Mouse (Mus musculus): ENCODE results near the gene Bcan. TPM values are rescaled to one million over a fixed set of nuclear protein-coding genes. Genes with fewer than 3 reads are reported as not detected.
A peak's percentile ranks its signal among the peaks of the same experiment; 100 is the strongest.

The Bcan gene
- polyA plus RNA-seq, 1 experiment from 2014 or later, result 0.15 TPM

GRCm38 (mm10) chr3:87949266-87949954, 50.6 kb downstream of the Bcan start:
- H3K4me3 ChIP-seq, result peak overlapping the region; percentile 44; the same call in 1 of the 2 replicates
- ATAC-seq (ENCODE audit: insufficient number of reproducible peaks, low FRiP score), result no peak; the same call in 1 of the 2 replicates
- no peak overlapping the region for H3K9ac ChIP-seq

GRCm38 (mm10) chr3:87948378-87949265, 51.4 kb downstream of the Bcan start, which contains the start of gene Crabp2:
Gene Crabp2 (plus strand): TSS chr3:87948666.
- H3K4me2 ChIP-seq, result peak within 1 kb of the TSS; percentile 79
- H3K9ac ChIP-seq, result peak within 1 kb of the TSS; percentile 74
- no peak within 1 kb of the TSS for H3K27ac ChIP-seq (ENCODE audit: poor library complexity, severe bottlenecking)
- peak within 1 kb of the TSS; percentile 44 for H3K4me3 ChIP-seq
- WGBS, result 2% methylated on average over 35 of the region's 35 CpGs
- ATAC-seq (ENCODE audit: insufficient number of reproducible peaks, low FRiP score), result no peak
- H3K4me1 ChIP-seq (replicated peaks), result peaks cover 76% of the 10 kb centered on the region
- peaks cover 70% of the 10 kb centered on the region for H3K27me3 ChIP-seq (replicated peaks)
- no peaks in the 10 kb centered on the region for H3K9me3 ChIP-seq (replicated peaks)
- H3K36me3 ChIP-seq, result no peaks in the 10 kb centered on the region

More at GRCm38 (mm10) chr3:87949266-87949954, 50.6 kb downstream of the Bcan start:
- 15% methylated on average over 16 of the region's 16 CpGs for WGBS
- Histone ChIP-seq H3K4me2 (peak overlapping the region; percentile 79), H3K36me3 (no peaks in the 10 kb centered on the region), H3K27ac (ENCODE audit: poor library complexity, severe bottlenecking) (no peak overlapping the region), H3K27me3 (replicated peaks) (peaks cover 70% of the 10 kb centered on the region), H3K9me3 (replicated peaks) (no peaks in the 10 kb centered on the region), H3K4me1 (replicated peaks) (peaks cover 74% of the 10 kb centered on the region)

GRCm38 (mm10) chr3:87947811-87948199, 52.2 kb downstream of the Bcan start:
- peaks cover 70% of the 10 kb centered on the region for H3K27me3 ChIP-seq (replicated peaks)
- peaks cover 73% of the 10 kb centered on the region for H3K4me1 ChIP-seq (replicated peaks)
- no peaks in the 10 kb centered on the region for H3K9me3 ChIP-seq (replicated peaks)
- peak overlapping the region; percentile 79 for H3K4me2 ChIP-seq
- no peak for ATAC-seq (ENCODE audit: insufficient number of reproducible peaks, low FRiP score)
- H3K9ac ChIP-seq, result peak overlapping the region; percentile 74
- no peak overlapping the region for H3K27ac ChIP-seq (ENCODE audit: poor library complexity, severe bottlenecking)
- peak overlapping the region; percentile 44 for H3K4me3 ChIP-seq
- 0 out of 2 replicates have a peak, but pooled peaks cover 2% of the 10 kb centered on the region for H3K36me3 ChIP-seq
- WGBS, result 0% methylated on average over 17 of the region's 17 CpGs

- Histone ChIP-seq H3K9me3 (replicated peaks) (no peaks in the 10 kb centered on the region), H3K4me2 (peak overlapping the region; percentile 79), H3K4me3 (peak overlapping the region; percentile 44), H3K9ac (peak overlapping the region; percentile 74), H3K4me1 (replicated peaks) (peaks cover 67% of the 10 kb centered on the region), H3K27me3 (replicated peaks) (peaks cover 70% of the 10 kb centered on the region), H3K27ac (ENCODE audit: poor library complexity, severe bottlenecking) (no peak overlapping the region), H3K36me3 (peaks cover 7% of the 10 kb centered on the region)
- 5% methylated on average over 26 of the region's 26 CpGs for WGBS
- no peak for ATAC-seq (ENCODE audit: insufficient number of reproducible peaks, low FRiP score)
Measured at GRCm38 (mm10) chr3:87947056-87947810, 52.8 kb downstream of the Bcan start.

GRCm38 (mm10) chr3:87946541-87946860, 53.5 kb downstream of the Bcan start:
- Histone ChIP-seq H3K27me3 (replicated peaks) (peaks cover 66% of the 10 kb centered on the region), H3K4me1 (replicated peaks) (peaks cover 60% of the 10 kb centered on the region)

GRCm38 (mm10) chr3:87945781-87946540, 54.1 kb downstream of the Bcan start:
- Histone ChIP-seq H3K9ac (no peak overlapping the region), H3K9me3 (replicated peaks) (no peaks in the 10 kb centered on the region), H3K27ac (ENCODE audit: poor library complexity, severe bottlenecking) (no peak overlapping the region), H3K4me1 (replicated peaks) (peaks cover 60% of the 10 kb centered on the region), H3K4me2 (no peak overlapping the region), H3K36me3 (peaks cover 20% of the 10 kb centered on the region), H3K4me3 (no peak overlapping the region), H3K27me3 (replicated peaks) (peaks cover 60% of the 10 kb centered on the region)
- WGBS, result 43% methylated on average over 12 of the region's 12 CpGs
- no peak for ATAC-seq (ENCODE audit: insufficient number of reproducible peaks, low FRiP score)

More at GRCm38 (mm10) chr3:87946541-87946860, 53.5 kb downstream of the Bcan start:
- peaks cover 14% of the 10 kb centered on the region for H3K36me3 ChIP-seq
- 54% methylated on average over 1 of the region's 1 CpGs for WGBS
- H3K4me2 ChIP-seq, result peak overlapping the region; percentile 79; the same call in 1 of the 2 replicates
- H3K27ac ChIP-seq (ENCODE audit: poor library complexity, severe bottlenecking), result no peak overlapping the region
- H3K4me3 ChIP-seq, result no peak overlapping the region
- H3K9me3 ChIP-seq (replicated peaks), result no peaks in the 10 kb centered on the region
- ATAC-seq (ENCODE audit: insufficient number of reproducible peaks, low FRiP score), result no peak
- H3K9ac ChIP-seq, result no peak overlapping the region

GRCm38 (mm10) chr3:87944838-87945600, 55.0 kb downstream of the Bcan start:
- peak; percentile 81 for ATAC-seq (ENCODE audit: insufficient number of reproducible peaks, low FRiP score)
- peaks cover 55% of the 10 kb centered on the region for H3K4me1 ChIP-seq (replicated peaks)
- peak overlapping the region; percentile 39; the same call in 1 of the 2 replicates for H3K27ac ChIP-seq (ENCODE audit: poor library complexity, severe bottlenecking)
- no peak overlapping the region for H3K4me3 ChIP-seq
- WGBS, result 27% methylated on average over 4 of the region's 4 CpGs
- peak overlapping the region; percentile 4; the same call in 1 of the 2 replicates for H3K4me2 ChIP-seq
- H3K9me3 ChIP-seq (replicated peaks), result no peaks in the 10 kb centered on the region
- no peak overlapping the region for H3K9ac ChIP-seq
- H3K27me3 ChIP-seq (replicated peaks), result peaks cover 51% of the 10 kb centered on the region
- H3K36me3 ChIP-seq, result peaks cover 27% of the 10 kb centered on the region

GRCm38 (mm10) chr3:87943586-87943985, 56.4 kb downstream of the Bcan start:
- peaks cover 43% of the 10 kb centered on the region for H3K4me1 ChIP-seq (replicated peaks)
- WGBS, result 70% methylated on average over 7 of the region's 7 CpGs

GRCm38 (mm10) chr3:87942471-87942870, 57.6 kb downstream of the Bcan start:
- no peak overlapping the region for H3K9ac ChIP-seq
- 91% methylated on average over 2 of the region's 2 CpGs for WGBS
- ATAC-seq (ENCODE audit: insufficient number of reproducible peaks, low FRiP score), result no peak
- no peak overlapping the region for H3K4me2 ChIP-seq
- H3K36me3 ChIP-seq, result peaks cover 53% of the 10 kb centered on the region
- no peak overlapping the region for H3K4me3 ChIP-seq
- H3K4me1 ChIP-seq (replicated peaks), result peaks cover 32% of the 10 kb centered on the region
- H3K27ac ChIP-seq (ENCODE audit: poor library complexity, severe bottlenecking), result no peak overlapping the region
- H3K9me3 ChIP-seq (replicated peaks), result no peaks in the 10 kb centered on the region
- H3K27me3 ChIP-seq (replicated peaks), result peaks cover 26% of the 10 kb centered on the region

More at GRCm38 (mm10) chr3:87943586-87943985, 56.4 kb downstream of the Bcan start:
- no peak overlapping the region for H3K9ac ChIP-seq
- no peaks in the 10 kb centered on the region for H3K9me3 ChIP-seq (replicated peaks)
- H3K4me2 ChIP-seq, result no peak overlapping the region
- H3K27me3 ChIP-seq (replicated peaks), result peaks cover 37% of the 10 kb centered on the region
- H3K27ac ChIP-seq (ENCODE audit: poor library complexity, severe bottlenecking), result no peak overlapping the region
- H3K4me3 ChIP-seq, result no peak overlapping the region
- H3K36me3 ChIP-seq, result peaks cover 42% of the 10 kb centered on the region
- no peak for ATAC-seq (ENCODE audit: insufficient number of reproducible peaks, low FRiP score)

GRCm38 (mm10) chr3:87940611-87941010, 59.4 kb downstream of the Bcan start:
- no peak overlapping the region for H3K4me2 ChIP-seq
- peaks cover 20% of the 10 kb centered on the region for H3K4me1 ChIP-seq (replicated peaks)

More at GRCm38 (mm10) chr3:87940611-87941010, 59.4 kb downstream of the Bcan start:
- Histone ChIP-seq H3K9ac (no peak overlapping the region), H3K27me3 (replicated peaks) (peaks cover 7% of the 10 kb centered on the region), H3K4me3 (no peak overlapping the region), H3K36me3 (peaks cover 68% of the 10 kb centered on the region), H3K27ac (ENCODE audit: poor library complexity, severe bottlenecking) (no peak overlapping the region), H3K9me3 (replicated peaks) (no peaks in the 10 kb centered on the region)
- 81% methylated on average over 5 of the region's 5 CpGs for WGBS
- ATAC-seq (ENCODE audit: insufficient number of reproducible peaks, low FRiP score), result no peak
